Mouse (Mus musculus) fat pad, adult 2 months (tissue): Measurements from ENCODE around the gene Olfr854.

Source experiments
- DNase-seq: peaks from one replicate; pipeline ENCODE4 v3.0.0-alpha.2; 2011; ENCODE audit warnings: low read depth, low spot score; ENCODE audit errors: extremely low read depth

Olfr854 gene

GRCm38 (mm10) chr9:19567282-19567681 is at the start of gene Olfr854:
Gene Olfr854, minus strand, starts transcription at chr9:19567382.
- no peak for DNase-seq

DNA sequence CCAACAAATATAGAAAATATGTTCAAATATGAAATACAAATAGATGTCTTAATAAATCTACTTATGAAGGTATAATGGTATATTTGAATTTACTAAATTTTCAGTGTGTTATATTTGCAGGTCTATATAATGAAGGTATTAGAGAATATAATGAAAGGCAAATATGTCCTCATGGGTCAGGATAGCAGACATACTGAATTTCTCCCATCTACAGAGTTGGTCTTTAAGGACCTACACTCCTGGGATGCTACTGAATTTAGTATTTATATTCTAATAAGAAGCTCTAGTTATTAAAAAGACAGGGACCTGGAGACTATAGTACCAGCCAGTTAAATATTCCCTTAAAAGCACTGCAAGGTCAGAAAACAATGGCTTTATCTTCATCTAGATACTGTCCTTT is 15.1 kb upstream of the Olfr854 start, which contains the start of gene Olfr855:
Gene Olfr855, plus strand, starts transcription at position 301 of the 400 bp plus-strand sequence.
- DNase-seq, result no peak

DNA sequence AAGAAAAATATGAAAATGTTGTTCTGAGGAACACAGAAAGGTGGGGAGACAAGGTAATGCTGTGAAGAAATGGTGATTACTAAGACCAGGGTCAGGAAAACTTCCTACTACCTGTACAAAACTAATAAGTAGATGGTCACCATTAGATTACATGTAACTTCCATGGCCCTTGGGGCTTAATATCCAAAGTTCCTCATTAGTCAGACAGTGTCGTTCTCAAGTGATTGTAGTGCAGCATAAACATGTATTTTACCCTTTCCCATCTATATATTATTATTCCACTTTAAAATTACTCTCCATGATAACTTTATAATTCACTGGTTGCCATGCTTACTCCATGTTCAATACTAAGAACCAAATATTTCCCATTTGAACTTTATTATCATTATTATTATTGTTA is 26.2 kb downstream of the Olfr854 start, which contains the start of gene Olfr853:
Gene Olfr853, minus strand, starts transcription at position 101 of the 400 bp plus-strand sequence.
- DNase-seq, result no peak
